Mouse (Mus musculus) hindbrain, embryonic 10.5 days (tissue): ENCODE results near the gene Fancd2. TPM values are rescaled to one million over a fixed set of nuclear protein-coding genes. Genes with fewer than 3 reads are reported as not detected.

ENCODE experiments used
- DNase-seq: peaks from one replicate; pipeline ENCODE4 v3.0.0-alpha.2; 2017; ENCODE audit warnings: low spot score
- H3K27ac ChIP-seq: fragments of 300-500 bp; sonication (generic); 2 replicates; pipeline ENCODE4 v1.5.1; 2016; ENCODE audit warnings: mild to moderate bottlenecking, moderate library complexity
- H3K27me3 ChIP-seq: fragments of 300-500 bp; sonication (generic); 2 replicates; pipeline ENCODE4 v1.6.1; 2016; ENCODE audit warnings: mild to moderate bottlenecking; ENCODE audit not compliant: poor library complexity, insufficient read depth, severe bottlenecking
- H3K36me3 ChIP-seq: fragments of 300-500 bp; sonication (generic); 2 replicates; pipeline ENCODE4 v1.6.1; 2016; ENCODE audit warnings: mild to moderate bottlenecking, moderate library complexity
- H3K4me1 ChIP-seq: fragments of 300-500 bp; sonication (generic); replicated peaks from 2 replicates; pipeline ENCODE4 v1.6.1; 2016; ENCODE audit warnings: mild to moderate bottlenecking
- H3K4me3 ChIP-seq: fragments of 300-500 bp; sonication (generic); 2 replicates; pipeline ENCODE4 v1.5.1; 2016; ENCODE audit warnings: mild to moderate bottlenecking, moderate library complexity
- H3K9me3 ChIP-seq: fragments of 300-500 bp; sonication (generic); 2 replicates; pipeline ENCODE4 v1.6.1; 2016; ENCODE audit warnings: mild to moderate bottlenecking, moderate library complexity
- WGBS: fragments of 180-500 bp; shearing (Covaris S2); methylation state at CpG from one replicate; pipeline ENCODE4 v1.1.7; 2016; 5-methylcytosine and 5-hydroxymethylcytosine counted together
- polyA plus RNA-seq: library from polyadenylated mRNA; unstranded; fragments of >200 nt; fragmentation: Nextera tagmentation; extraction: Ambion mirVana; gene quantifications from 2 replicates; pipeline ENCODE4 v1.2.1, GENCODE M21; 2016

The Fancd2 gene
- polyA plus RNA-seq, 1 experiment from 2014 or later = 13.2 TPM

- Histone ChIP-seq H3K27ac (no peak overlapping the region), H3K36me3 (peaks cover 48% of the 10 kb centered on the region), H3K4me3 (no peak overlapping the region), H3K27me3 (no peaks in the 10 kb centered on the region), H3K4me1 (no peaks in the 10 kb centered on the region), H3K9me3 (no peaks in the 10 kb centered on the region)
- DNase-seq = no peak
- 95% methylated on average over 12 of the region's 12 CpGs for WGBS
Measured at GRCm38 (mm10) chr6:113543906-113544481, 12.5 kb downstream of the Fancd2 start.

GRCm38 (mm10) chr6:113559736-113560135 is 28.3 kb downstream of the Fancd2 start:
- no peaks in the 10 kb centered on the region for H3K27me3 ChIP-seq
- no peak overlapping the region for H3K27ac ChIP-seq
- WGBS = 83% methylated on average over 6 of the region's 6 CpGs
- H3K4me3 ChIP-seq = no peak overlapping the region
- H3K4me1 ChIP-seq = no peaks in the 10 kb centered on the region
- no peaks in the 10 kb centered on the region for H3K9me3 ChIP-seq
- peaks cover 56% of the 10 kb centered on the region for H3K36me3 ChIP-seq
- DNase-seq = no peak

GRCm38 (mm10) chr6:113564557-113564956 is 33.1 kb downstream of the Fancd2 start:
- Histone ChIP-seq H3K36me3 (peaks cover 87% of the 10 kb centered on the region), H3K27me3 (no peaks in the 10 kb centered on the region), H3K27ac (no peak overlapping the region), H3K4me1 (no peaks in the 10 kb centered on the region), H3K4me3 (no peak overlapping the region), H3K9me3 (no peaks in the 10 kb centered on the region)
- WGBS = 95% methylated on average over 1 of the region's 1 CpGs
- no peak for DNase-seq

GRCm38 (mm10) chr6:113576044-113576443 is 44.6 kb downstream of the Fancd2 start:
- H3K27me3 ChIP-seq = no peaks in the 10 kb centered on the region
- H3K27ac ChIP-seq = no peak overlapping the region
- H3K4me1 ChIP-seq = no peaks in the 10 kb centered on the region
- H3K36me3 ChIP-seq = peaks cover 73% of the 10 kb centered on the region
- H3K9me3 ChIP-seq = no peaks in the 10 kb centered on the region
- DNase-seq = no peak
- 96% methylated on average over 6 of the region's 6 CpGs for WGBS
- no peak overlapping the region for H3K4me3 ChIP-seq

GRCm38 (mm10) chr6:113579306-113579705 is 47.8 kb downstream of the Fancd2 start:
- H3K27me3 ChIP-seq = no peaks in the 10 kb centered on the region
- H3K9me3 ChIP-seq = no peaks in the 10 kb centered on the region
- H3K4me1 ChIP-seq = no peaks in the 10 kb centered on the region
- H3K36me3 ChIP-seq = peaks cover 65% of the 10 kb centered on the region
- WGBS = 95% methylated on average over 3 of the region's 3 CpGs
- DNase-seq = no peak
- no peak overlapping the region for H3K4me3 ChIP-seq
- no peak overlapping the region for H3K27ac ChIP-seq

GRCm38 (mm10) chr6:113583023-113583422 is 51.5 kb downstream of the Fancd2 start:
- H3K4me3 ChIP-seq = no peak overlapping the region
- H3K27ac ChIP-seq = no peak overlapping the region
- no peaks in the 10 kb centered on the region for H3K9me3 ChIP-seq
- WGBS = 93% methylated on average over 4 of the region's 4 CpGs
- DNase-seq = no peak
- H3K4me1 ChIP-seq = no peaks in the 10 kb centered on the region
- H3K27me3 ChIP-seq = no peaks in the 10 kb centered on the region
- H3K36me3 ChIP-seq = peaks cover 55% of the 10 kb centered on the region

GRCm38 (mm10) chr6:113585065-113585464 is 53.6 kb downstream of the Fancd2 start:
- no peaks in the 10 kb centered on the region for H3K4me1 ChIP-seq
- no peak overlapping the region for H3K4me3 ChIP-seq
- DNase-seq = no peak
- peaks cover 57% of the 10 kb centered on the region for H3K36me3 ChIP-seq
- H3K27ac ChIP-seq = no peak overlapping the region
- H3K9me3 ChIP-seq = no peaks in the 10 kb centered on the region
- 92% methylated on average over 5 of the region's 5 CpGs for WGBS
- H3K27me3 ChIP-seq = no peaks in the 10 kb centered on the region

- H3K9me3 ChIP-seq = no peaks in the 10 kb centered on the region
- H3K27ac ChIP-seq = no peak overlapping the region
- no peaks in the 10 kb centered on the region for H3K27me3 ChIP-seq
- 80% methylated on average over 5 of the region's 5 CpGs for WGBS
- no peak for DNase-seq
- H3K4me3 ChIP-seq = no peak overlapping the region
- H3K4me1 ChIP-seq = no peaks in the 10 kb centered on the region
- H3K36me3 ChIP-seq = peaks cover 57% of the 10 kb centered on the region
Measured at GRCm38 (mm10) chr6:113586466-113587183, 55.1 kb downstream of the Fancd2 start.

- no peak overlapping the region for H3K4me3 ChIP-seq
- no peaks in the 10 kb centered on the region for H3K4me1 ChIP-seq
- H3K36me3 ChIP-seq = peaks cover 36% of the 10 kb centered on the region
- 91% methylated on average over 2 of the region's 2 CpGs for WGBS
- H3K9me3 ChIP-seq = no peaks in the 10 kb centered on the region
- DNase-seq = no peak
- no peaks in the 10 kb centered on the region for H3K27me3 ChIP-seq
- H3K27ac ChIP-seq = no peak overlapping the region
Measured at GRCm38 (mm10) chr6:113592637-113593036, 61.2 kb downstream of the Fancd2 start.

- no peaks in the 10 kb centered on the region for H3K9me3 ChIP-seq
- H3K4me1 ChIP-seq = peaks cover 8% of the 10 kb centered on the region
- peaks cover 15% of the 10 kb centered on the region; the same call in 1 of the 2 replicates for H3K36me3 ChIP-seq
- no peaks in the 10 kb centered on the region for H3K27me3 ChIP-seq
- no peak overlapping the region for H3K27ac ChIP-seq
- H3K4me3 ChIP-seq = no peak overlapping the region
- 91% methylated on average over 4 of the region's 4 CpGs for WGBS
- no peak for DNase-seq
Measured at GRCm38 (mm10) chr6:113597945-113598344, 66.5 kb downstream of the Fancd2 start.

- H3K4me3 ChIP-seq = no peak overlapping the region
- H3K4me1 ChIP-seq = peaks cover 13% of the 10 kb centered on the region
- 79% methylated on average over 5 of the region's 5 CpGs for WGBS
- H3K27me3 ChIP-seq = no peaks in the 10 kb centered on the region
- DNase-seq = no peak
- no peak overlapping the region for H3K27ac ChIP-seq
- H3K36me3 ChIP-seq = peaks cover 11% of the 10 kb centered on the region; the same call in 1 of the 2 replicates
- H3K9me3 ChIP-seq = no peaks in the 10 kb centered on the region
Measured at GRCm38 (mm10) chr6:113599833-113600232, 68.4 kb downstream of the Fancd2 start.

- DNase-seq = peak; percentile 26
- Histone ChIP-seq H3K4me1 (peaks cover 21% of the 10 kb centered on the region), H3K27ac (peak within 1 kb of the TSS; percentile 69), H3K4me3 (no peak within 1 kb of the TSS; the same call in 1 of the 2 replicates), H3K9me3 (no peaks in the 10 kb centered on the region), H3K36me3 (peaks cover 11% of the 10 kb centered on the region; the same call in 1 of the 2 replicates), H3K27me3 (no peaks in the 10 kb centered on the region)
- 43% methylated on average over 23 of the region's 23 CpGs for WGBS
Measured at GRCm38 (mm10) chr6:113600543-113601139, 69.2 kb downstream of the Fancd2 start, which contains the start of gene Fancd2os. Fancd2os (minus strand) TSS chr6:113600715.

GRCm38 (mm10) chr6:113602821-113603220 is 71.3 kb downstream of the Fancd2 start:
- 96% methylated on average over 6 of the region's 6 CpGs for WGBS
- H3K27me3 ChIP-seq = no peaks in the 10 kb centered on the region
- no peak overlapping the region for H3K4me3 ChIP-seq
- peaks cover 33% of the 10 kb centered on the region for H3K4me1 ChIP-seq
- peaks cover 17% of the 10 kb centered on the region for H3K36me3 ChIP-seq
- no peak for DNase-seq
- no peaks in the 10 kb centered on the region for H3K9me3 ChIP-seq
- no peak overlapping the region for H3K27ac ChIP-seq
